Mouse (Mus musculus): Measurements from ENCODE around the gene Jade3. TPM values are rescaled to one million over a fixed set of nuclear protein-coding genes. Genes with fewer than 3 reads are reported as not detected.
A peak's percentile ranks its signal among the peaks of the same experiment; 100 is the strongest.

Gene Jade3
- polyA plus RNA-seq, 2 experiments, result 3.3 to 6.3 TPM

- 69% methylated on average over 3 of the region's 3 CpGs for WGBS (ENCODE audit: insufficient replicate concordance)
- Histone ChIP-seq H3K4me1 (replicated peaks; ENCODE audit: control insufficient read depth in 2 of 2, insufficient read depth in 2 of 2, low read length in 1 of 2) (no peaks in the 10 kb centered on the region), H3K36me3 (replicated peaks; ENCODE audit: control insufficient read depth, insufficient read depth, low read depth) (no peaks in the 10 kb centered on the region), H3K4me2 (ENCODE audit: low read depth) (no peak overlapping the region), H3K4me3 (ENCODE audit: insufficient read depth in 1 of 2, low read depth in 2 of 2, low read length in 2 of 2) (no peak overlapping the region), H3K27ac (no peak overlapping the region), H3K27me3 (ENCODE audit: control insufficient read depth, insufficient read depth, low read length) (no peaks in the 10 kb centered on the region), H3K9ac (replicated peaks) (no peak overlapping the region), H3K9me3 (ENCODE audit: control insufficient read depth, low read length) (no peaks in the 10 kb centered on the region)
- ATAC-seq (ENCODE audit: insufficient read depth), result no peak
- no peak for DNase-seq (ENCODE audit: low read depth in 3 of 3, low spot score in 3 of 3)
- TF ChIP-seq CTCF (IDR thresholded peaks at IDR 0.05; ENCODE audit: low read depth), result no peak
- TF ChIP-seq EP300 (IDR thresholded peaks at IDR 0.05; ENCODE audit: low read depth), result no peak
Observed at GRCm38 (mm10) chrX:20543867-20544266, 118.4 kb downstream of the Jade3 start.

- DNase-seq (ENCODE audit: low read depth in 3 of 3, low spot score in 3 of 3), result no peak
- no peak overlapping the region for H3K9ac ChIP-seq (replicated peaks)
- no peak overlapping the region for H3K4me3 ChIP-seq (ENCODE audit: insufficient read depth in 1 of 2, low read depth in 2 of 2, low read length in 2 of 2)
- H3K27ac ChIP-seq, result no peak overlapping the region
- ATAC-seq (ENCODE audit: insufficient read depth), result no peak
- H3K36me3 ChIP-seq (replicated peaks; ENCODE audit: control insufficient read depth, insufficient read depth, low read depth), result no peaks in the 10 kb centered on the region
- WGBS (ENCODE audit: insufficient replicate concordance), result 43% methylated on average over 5 of the region's 5 CpGs
- no peaks in the 10 kb centered on the region for H3K9me3 ChIP-seq (ENCODE audit: control insufficient read depth, low read length)
- H3K4me1 ChIP-seq (replicated peaks; ENCODE audit: control insufficient read depth in 2 of 2, insufficient read depth in 2 of 2, low read length in 1 of 2), result no peaks in the 10 kb centered on the region
- TF ChIP-seq CTCF (IDR thresholded peaks at IDR 0.05; ENCODE audit: low read depth), result no peak
- no peak for TF ChIP-seq EP300 (IDR thresholded peaks at IDR 0.05; ENCODE audit: low read depth)
- H3K4me2 ChIP-seq (ENCODE audit: low read depth), result peak overlapping the region; percentile 26; the same call in 1 of the 2 replicates
- no peaks in the 10 kb centered on the region for H3K27me3 ChIP-seq (ENCODE audit: control insufficient read depth, insufficient read depth, low read length)
Observed at GRCm38 (mm10) chrX:20547609-20548008, 122.1 kb downstream of the Jade3 start.

- Histone ChIP-seq H3K27ac (no peak overlapping the region), H3K4me3 (ENCODE audit: insufficient read depth in 1 of 2, low read depth in 2 of 2, low read length in 2 of 2) (0 out of 4 replicates have a peak overlapping the region, but pooled peaks of 1 of the 2 experiments have one; percentile 17), H3K9me3 (ENCODE audit: control insufficient read depth, low read length) (no peaks in the 10 kb centered on the region), H3K27me3 (ENCODE audit: control insufficient read depth, insufficient read depth, low read length) (no peaks in the 10 kb centered on the region), H3K4me1 (replicated peaks; ENCODE audit: control insufficient read depth in 2 of 2, insufficient read depth in 2 of 2, low read length in 1 of 2) (no peaks in the 10 kb centered on the region), H3K4me2 (ENCODE audit: low read depth) (peak overlapping the region; percentile 26), H3K36me3 (replicated peaks; ENCODE audit: control insufficient read depth, insufficient read depth, low read depth) (no peaks in the 10 kb centered on the region), H3K9ac (replicated peaks) (no peak overlapping the region)
- WGBS (ENCODE audit: insufficient replicate concordance), result 21% methylated on average over 24 of the region's 24 CpGs
- TF ChIP-seq EP300 (IDR thresholded peaks at IDR 0.05; ENCODE audit: low read depth), result no peak
- TF ChIP-seq CTCF (IDR thresholded peaks at IDR 0.05; ENCODE audit: low read depth), result no peak
- peak; percentile 60 for ATAC-seq (ENCODE audit: insufficient read depth)
- DNase-seq (ENCODE audit: low read depth in 3 of 3, low spot score in 3 of 3), result peak in 1 of 3 experiments; percentile 7
Observed at GRCm38 (mm10) chrX:20548011-20548879, 122.8 kb downstream of the Jade3 start.

- Histone ChIP-seq H3K4me2 (ENCODE audit: low read depth) (no peak overlapping the region), H3K4me3 (ENCODE audit: insufficient read depth in 1 of 2, low read depth in 2 of 2, low read length in 2 of 2) (no peak overlapping the region), H3K9ac (replicated peaks) (no peak overlapping the region), H3K27ac (no peak overlapping the region), H3K36me3 (replicated peaks; ENCODE audit: control insufficient read depth, insufficient read depth, low read depth) (no peaks in the 10 kb centered on the region), H3K4me1 (replicated peaks; ENCODE audit: control insufficient read depth in 2 of 2, insufficient read depth in 2 of 2, low read length in 1 of 2) (no peaks in the 10 kb centered on the region), H3K9me3 (ENCODE audit: control insufficient read depth, low read length) (no peaks in the 10 kb centered on the region), H3K27me3 (ENCODE audit: control insufficient read depth, insufficient read depth, low read length) (no peaks in the 10 kb centered on the region)
- ATAC-seq (ENCODE audit: insufficient read depth), result no peak
- 38% methylated on average over 1 of the region's 1 CpGs for whole genome bisulfite sequencing (ENCODE audit: insufficient replicate concordance)
- no peak for TF ChIP-seq CTCF (IDR thresholded peaks at IDR 0.05; ENCODE audit: low read depth)
- no peak for TF ChIP-seq EP300 (IDR thresholded peaks at IDR 0.05; ENCODE audit: low read depth)
- DNase-seq (ENCODE audit: low read depth in 3 of 3, low spot score in 3 of 3), result no peak
Observed at GRCm38 (mm10) chrX:20548880-20549440, 123.5 kb downstream of the Jade3 start.

GRCm38 (mm10) chrX:20549532-20549931 is 124.0 kb downstream of the Jade3 start, which contains the start of gene Rgn:
Rgn (plus strand) TSS chrX:20549787.
- ATAC-seq (ENCODE audit: insufficient read depth) (no peak), DNase-seq (ENCODE audit: low read depth in 3 of 3, low spot score in 3 of 3) (no peak)
- peak within 1 kb of the TSS; percentile 26; the same call in 1 of the 2 replicates for H3K4me2 ChIP-seq (ENCODE audit: low read depth)
- H3K9ac ChIP-seq (replicated peaks), result no peak within 1 kb of the TSS
- TF ChIP-seq EP300 (IDR thresholded peaks at IDR 0.05; ENCODE audit: low read depth), result no peak
- TF ChIP-seq CTCF (IDR thresholded peaks at IDR 0.05; ENCODE audit: low read depth), result no peak
- peak within 1 kb of the TSS; percentile 16 to 17; a peak in 2 of 4 replicates for H3K4me3 ChIP-seq (ENCODE audit: insufficient read depth in 1 of 2, low read depth in 2 of 2, low read length in 2 of 2)
- 31% methylated on average over 3 of the region's 3 CpGs for WGBS (ENCODE audit: insufficient replicate concordance)
- no peaks in the 10 kb centered on the region for H3K36me3 ChIP-seq (replicated peaks; ENCODE audit: control insufficient read depth, insufficient read depth, low read depth)
- no peaks in the 10 kb centered on the region for H3K4me1 ChIP-seq (replicated peaks; ENCODE audit: control insufficient read depth in 2 of 2, insufficient read depth in 2 of 2, low read length in 1 of 2)
- H3K27ac ChIP-seq, result no peak within 1 kb of the TSS
- no peaks in the 10 kb centered on the region for H3K27me3 ChIP-seq (ENCODE audit: control insufficient read depth, insufficient read depth, low read length)
- H3K9me3 ChIP-seq (ENCODE audit: control insufficient read depth, low read length), result no peaks in the 10 kb centered on the region
